Mouse (Mus musculus) common myeloid progenitor, adult 5-6 weeks (primary cell): ENCODE measurements around the gene Ascc1. TPM values are rescaled to one million over a fixed set of nuclear protein-coding genes. Genes with fewer than 3 reads are reported as not detected.
"Not testable (repeated sequence)": the region's sequence is repeated elsewhere in the genome, so short reads cannot be mapped to it uniquely, and the experiment has no call there.

Experiments
- ATAC-seq: replicated peaks from 2 replicates; pipeline ENCODE4 v1.8.0; 2016; ENCODE audit warnings: low read depth, mild to moderate bottlenecking, moderate TSS enrichment, inconsistent platforms; ENCODE audit not compliant: poor library complexity, severe bottlenecking
- total RNA-seq: library from RNA; stranded (forward); fragments of 200-1000, 187-1606 nt; gene quantifications from 2 replicates; pipeline ENCODE4 v1.2.3, GENCODE M21; 2017

Ascc1 gene
- total RNA-seq, 1 experiment from 2014 or later: 41.6 TPM

DNA sequence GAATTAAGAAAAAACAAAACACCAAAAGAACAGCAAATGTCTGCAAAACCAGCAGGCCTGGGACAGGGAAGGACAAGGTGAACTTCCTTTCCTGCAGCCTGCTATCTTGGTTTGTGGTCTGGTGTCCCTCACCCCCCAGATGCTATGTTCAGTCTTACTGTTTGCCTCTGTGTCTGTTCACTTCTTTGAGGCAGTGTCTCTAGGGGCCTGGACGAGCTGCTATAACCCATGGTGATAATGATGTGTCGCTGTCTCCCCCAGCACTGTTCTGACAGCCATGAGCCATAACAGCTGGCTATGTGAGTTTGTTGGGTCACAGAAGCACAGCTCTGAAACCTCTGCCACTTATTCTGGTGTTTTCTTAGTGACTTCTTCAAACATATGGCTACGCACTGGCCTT is 27.8 kb upstream of the Ascc1 start:
- peak; percentile 45 for ATAC-seq

GRCm38 (mm10) chr10:59977141-59977540 is 25.5 kb upstream of the Ascc1 start:
- no peak for ATAC-seq

DNA sequence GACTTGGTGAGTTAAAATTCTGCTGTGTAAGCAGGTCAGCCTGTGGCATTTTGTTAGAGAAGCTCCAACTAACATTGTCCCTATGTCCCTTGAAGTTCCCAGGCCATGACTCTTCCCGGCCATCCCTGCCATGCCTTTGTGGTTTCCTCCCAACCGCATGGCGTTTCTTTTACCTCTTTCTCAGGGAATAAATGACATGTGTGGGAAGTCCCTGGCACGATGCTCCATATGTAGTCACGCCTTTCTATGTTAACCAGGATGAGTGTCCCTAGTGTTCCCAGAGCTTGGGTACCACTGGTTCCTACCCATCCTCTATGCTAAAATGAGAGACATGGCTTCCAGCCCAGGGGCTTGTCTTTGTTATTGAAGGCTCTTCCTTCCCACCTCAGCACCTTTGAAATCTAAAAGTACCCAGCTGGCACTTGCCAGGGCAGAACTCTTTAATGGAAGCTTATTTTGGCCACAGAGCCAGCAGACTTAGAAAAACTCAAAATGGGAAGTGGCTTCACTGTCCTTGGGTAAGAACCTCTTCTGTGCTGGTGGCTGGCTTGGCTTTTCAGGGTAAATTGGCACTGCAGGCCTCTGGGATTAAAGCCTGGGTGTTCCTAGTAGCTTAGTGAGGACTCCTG is 24.8 kb upstream of the Ascc1 start:
- no peak for ATAC-seq

GRCm38 (mm10) chr10:59978401-59978800 is 24.2 kb upstream of the Ascc1 start:
- ATAC-seq: no peak

DNA sequence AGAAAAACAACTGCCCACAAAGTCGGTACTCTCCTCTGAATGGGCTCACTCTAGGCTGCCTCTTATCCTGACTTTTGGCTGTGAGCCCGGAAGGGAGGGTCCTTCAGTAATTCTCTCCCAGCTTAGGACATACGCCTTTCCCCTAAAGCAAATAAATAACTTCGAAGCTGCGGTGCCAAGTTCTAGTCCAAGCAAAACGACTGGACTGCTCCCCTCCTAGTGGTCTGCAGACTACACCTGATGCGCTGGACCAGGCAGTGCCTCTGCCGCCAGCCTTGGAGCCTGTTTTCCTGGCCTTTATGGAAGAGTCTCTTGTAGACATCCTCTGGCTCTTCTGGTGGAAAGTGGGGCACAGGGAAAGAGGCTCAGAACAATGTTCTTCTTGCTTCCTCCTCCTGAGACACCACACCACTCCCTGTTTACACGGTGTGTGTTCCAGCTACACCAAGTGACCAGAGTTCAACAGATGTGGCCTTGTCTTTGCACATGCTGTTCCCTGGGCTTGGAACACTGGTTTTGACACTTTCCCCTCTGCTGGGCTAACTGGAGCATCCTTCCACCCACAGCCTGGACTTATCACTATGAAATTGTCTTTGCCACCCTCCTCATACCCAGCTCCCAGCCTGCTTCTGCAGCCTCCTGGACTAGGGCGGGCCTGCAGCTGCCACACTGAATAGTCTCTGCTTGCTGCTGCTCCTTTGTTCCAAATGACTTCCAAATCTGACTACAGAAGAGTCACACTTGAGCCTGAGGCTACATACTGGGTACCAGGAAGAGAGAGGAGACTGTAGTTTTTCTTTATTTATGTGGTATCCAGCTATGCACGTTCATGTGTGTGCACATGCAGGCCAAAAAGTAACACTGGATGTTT is 23.5 kb upstream of the Ascc1 start:
- no peak for ATAC-seq

GRCm38 (mm10) chr10:59980815-59981244 is 21.8 kb upstream of the Ascc1 start:
- ATAC-seq: peak; percentile 87

DNA sequence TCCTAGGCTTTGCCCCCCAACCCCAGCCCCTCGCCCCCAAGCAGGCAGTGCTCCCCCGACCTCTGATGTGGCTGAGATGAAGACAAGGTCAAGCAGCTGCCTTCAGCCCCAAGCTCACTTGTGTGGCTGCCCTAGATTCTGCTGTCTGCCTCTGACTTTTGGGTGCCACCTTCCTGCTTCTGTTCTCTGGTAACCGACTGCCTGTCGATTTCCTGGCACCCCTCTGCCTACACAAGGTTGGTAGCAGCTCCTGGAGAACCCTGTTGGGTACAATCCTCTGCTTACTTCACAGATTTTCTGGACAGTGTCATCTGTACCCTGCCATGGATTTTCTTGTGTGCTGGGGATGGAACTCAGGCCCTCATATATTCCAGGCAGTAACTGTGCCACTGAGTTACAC is 21.3 kb upstream of the Ascc1 start:
- ATAC-seq: no peak

GRCm38 (mm10) chr10:59981792-59982191 is 20.8 kb upstream of the Ascc1 start:
- ATAC-seq: no peak

GRCm38 (mm10) chr10:59982379-59982873 is 20.2 kb upstream of the Ascc1 start:
- no peak for ATAC-seq

GRCm38 (mm10) chr10:59988036-59988435 is 14.6 kb upstream of the Ascc1 start:
- no peak for ATAC-seq

DNA sequence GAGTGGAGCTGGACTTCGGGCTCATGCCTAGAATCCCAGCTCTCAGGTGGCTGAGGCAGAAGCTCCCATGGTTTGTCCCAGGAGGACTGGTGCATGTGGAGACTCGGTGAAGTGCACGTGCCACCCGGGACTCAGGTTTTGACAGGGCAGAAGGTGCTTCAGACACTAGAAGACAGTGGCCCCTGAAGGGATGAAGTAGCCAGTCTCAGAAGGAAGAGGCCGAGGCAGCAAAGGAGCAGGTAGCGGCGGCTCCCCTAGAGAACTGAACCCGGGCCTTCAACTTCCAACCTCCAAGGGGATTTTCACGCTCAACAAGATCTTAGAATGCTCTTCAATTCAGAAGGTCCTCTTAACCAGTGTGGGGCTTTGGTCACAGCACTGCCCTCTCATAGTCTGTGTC is 12.2 kb upstream of the Ascc1 start:
- no peak for ATAC-seq

GRCm38 (mm10) chr10:59991262-59991880 is 11.2 kb upstream of the Ascc1 start:
- ATAC-seq: no peak

DNA sequence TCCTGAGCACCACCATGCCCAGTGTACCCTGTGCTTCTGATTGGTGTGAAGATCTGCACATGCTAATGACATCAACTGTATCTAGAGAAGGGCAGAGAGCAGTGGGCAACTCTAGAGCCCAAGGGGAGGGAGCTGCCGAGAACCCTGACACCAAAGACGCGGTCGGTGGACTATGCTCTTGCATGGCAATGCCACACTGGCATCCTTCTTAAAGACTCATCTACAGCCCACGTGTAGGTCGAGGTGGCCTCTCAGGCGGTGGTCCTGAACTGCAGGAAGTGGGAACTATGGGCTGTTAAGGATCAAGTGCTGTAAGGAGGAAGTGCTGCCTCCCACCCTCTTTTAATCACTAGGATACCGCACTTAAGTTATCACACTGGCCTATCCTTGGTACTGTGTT is 10.6 kb upstream of the Ascc1 start:
- no peak for ATAC-seq

GRCm38 (mm10) chr10:59993813-59994212 is 8.8 kb upstream of the Ascc1 start:
- ATAC-seq: not testable (repeated sequence)

- ATAC-seq: no peak
These were observed 6.7 kb upstream of the Ascc1 start for GRCm38 (mm10) chr10:59995889-59996288.

DNA sequence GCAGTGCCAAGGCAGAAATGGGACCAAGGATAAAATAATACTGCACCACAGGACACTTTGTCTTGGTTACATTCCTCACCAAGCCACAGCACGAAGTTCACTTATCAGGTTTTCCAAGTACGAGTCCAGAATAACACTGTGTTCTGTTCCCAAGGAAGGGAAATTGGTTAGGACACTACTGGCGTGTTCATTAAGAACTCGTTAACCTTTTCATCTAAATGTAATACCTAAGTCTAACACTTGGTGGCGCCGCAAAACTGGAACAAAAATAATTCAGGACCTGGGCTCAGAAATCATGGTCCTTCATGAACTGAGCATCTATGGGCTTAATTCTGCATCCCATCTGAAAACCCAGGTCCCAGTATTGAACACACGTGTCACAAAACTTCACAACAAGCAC is 5.0 kb upstream of the Ascc1 start:
- ATAC-seq: peak; percentile 45; the same call in 1 of the 2 replicates

DNA sequence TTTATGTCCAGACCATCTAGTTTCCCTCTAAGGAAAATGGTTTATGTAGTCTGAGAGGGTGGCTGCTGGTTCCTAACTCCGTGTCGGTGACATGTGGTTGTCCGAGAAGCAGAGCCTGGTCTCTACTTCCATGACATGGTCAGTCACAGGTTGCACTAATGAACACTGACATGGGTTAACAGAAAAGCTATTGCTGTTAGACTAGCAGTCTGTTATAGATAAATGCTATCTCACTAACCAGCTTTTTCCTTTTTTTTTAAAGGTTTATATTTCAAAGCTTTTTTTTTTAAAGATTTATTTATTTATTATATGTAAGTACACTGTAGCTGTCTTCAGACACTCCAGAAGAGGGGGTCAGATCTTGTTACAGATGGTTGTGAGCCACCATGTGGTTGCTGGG is 3.5 kb upstream of the Ascc1 start:
- ATAC-seq: no peak

DNA sequence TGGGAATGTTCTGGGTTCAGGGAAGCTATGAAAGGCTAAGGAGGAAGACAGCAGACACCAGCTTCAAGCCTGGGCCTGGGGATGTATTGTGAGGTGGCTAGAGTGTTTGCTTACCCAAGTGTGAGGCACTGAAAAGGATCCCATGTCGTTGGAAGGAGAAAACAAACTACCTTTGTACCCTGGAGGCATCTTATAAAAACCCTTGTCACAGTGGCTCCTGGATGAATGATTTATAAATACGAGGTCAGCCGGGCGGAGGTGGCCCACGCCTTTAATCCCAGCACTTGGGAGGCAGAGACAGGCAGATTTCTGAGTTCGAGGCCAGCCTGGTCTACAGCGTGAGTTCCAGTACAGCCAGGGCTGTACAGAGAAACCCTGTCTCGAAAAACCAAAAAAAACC is 942 bp upstream of the Ascc1 start:
- not testable (repeated sequence) for ATAC-seq

DNA sequence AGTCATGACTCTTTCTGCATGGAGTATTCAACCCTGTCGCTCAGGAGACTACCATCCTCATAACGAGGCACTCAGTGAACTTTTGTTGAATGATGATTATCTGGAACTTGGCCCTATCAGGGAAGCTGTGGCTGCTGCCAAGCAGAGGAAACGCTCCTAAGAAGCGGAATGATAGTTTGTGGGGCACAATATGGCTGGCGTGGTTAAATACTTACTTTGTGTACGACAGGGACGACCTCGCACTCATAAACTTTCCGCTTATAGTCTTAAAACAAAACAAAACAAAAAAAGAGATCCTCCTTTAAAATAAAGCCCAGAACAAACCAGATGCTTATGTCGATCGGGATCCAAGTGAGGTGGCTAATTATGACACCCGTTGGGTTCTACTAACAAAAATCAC is 402 bp upstream of the Ascc1 start:
- ATAC-seq: peak; percentile 13

- ATAC-seq: peak; percentile 3; the same call in 1 of the 2 replicates
These were observed 678 bp downstream of the Ascc1 start for GRCm38 (mm10) chr10:60003213-60003752.

- ATAC-seq: no peak
These were observed 1.2 kb downstream of the Ascc1 start for GRCm38 (mm10) chr10:60003847-60004246.
